Mouse (Mus musculus) layer of hippocampus, postnatal 14 days (tissue): Measurements from ENCODE around the gene Slc25a17. TPM values are rescaled to one million over a fixed set of nuclear protein-coding genes. Genes with fewer than 3 reads are reported as not detected.
A peak's percentile ranks its signal among the peaks of the same experiment; 100 is the strongest.

Experiments
- DNase-seq, 2 experiments: peaks; one replicate each; pipeline ENCODE4 v3.0.0; 2021 to 2022; ENCODE audit warnings: low spot score in 2 of 2, mixed read lengths in 1 of 2
- total RNA-seq, 2 experiments: library from RNA; stranded (reverse); gene quantifications; 2 replicates each; pipeline ENCODE4 v1.2.3; 2021

The Slc25a17 gene
- total RNA-seq, 2 experiments from 2014 or later = 57.6 to 63.6 TPM

GRCm38 (mm10) chr15:81356946-81357345 is 3.7 kb downstream of the Slc25a17 start:
- DNase-seq = no peak

GRCm38 (mm10) chr15:81355146-81355761 is 5.4 kb downstream of the Slc25a17 start:
- DNase-seq = no peak

GRCm38 (mm10) chr15:81352638-81353037 is 8.0 kb downstream of the Slc25a17 start:
- DNase-seq = no peak

- DNase-seq = no peak
These were observed 10.2 kb downstream of the Slc25a17 start for GRCm38 (mm10) chr15:81350401-81350800.

- DNase-seq = no peak
These were observed 12.2 kb downstream of the Slc25a17 start for GRCm38 (mm10) chr15:81348366-81348765.

GRCm38 (mm10) chr15:81347466-81347865 is 13.1 kb downstream of the Slc25a17 start:
- peak in 1 of 2 experiments; percentile 66 for DNase-seq

- DNase-seq = no peak
These were observed 19.2 kb downstream of the Slc25a17 start for GRCm38 (mm10) chr15:81341426-81341825.

- DNase-seq = no peak
These were observed 21.5 kb downstream of the Slc25a17 start for GRCm38 (mm10) chr15:81339158-81339557.

GRCm38 (mm10) chr15:81336466-81336865 is 24.1 kb downstream of the Slc25a17 start:
- no peak for DNase-seq

- no peak for DNase-seq
These were observed 28.1 kb downstream of the Slc25a17 start for GRCm38 (mm10) chr15:81332517-81332916.

- DNase-seq = no peak
These were observed 29.7 kb downstream of the Slc25a17 start for GRCm38 (mm10) chr15:81330816-81331433.

GRCm38 (mm10) chr15:81329721-81330369 is 30.8 kb downstream of the Slc25a17 start:
- DNase-seq = no peak

GRCm38 (mm10) chr15:81327501-81327900 is 33.1 kb downstream of the Slc25a17 start:
- DNase-seq = no peak

- no peak for DNase-seq
These were observed 35.6 kb downstream of the Slc25a17 start for GRCm38 (mm10) chr15:81324979-81325378.

- no peak for DNase-seq
These were observed 40.5 kb downstream of the Slc25a17 start for GRCm38 (mm10) chr15:81320137-81320536.

- no peak for DNase-seq
These were observed 41.1 kb downstream of the Slc25a17 start for GRCm38 (mm10) chr15:81319462-81319861.

GRCm38 (mm10) chr15:81313928-81314327 is 46.7 kb downstream of the Slc25a17 start:
- DNase-seq = no peak

GRCm38 (mm10) chr15:81311026-81311425 is 49.6 kb downstream of the Slc25a17 start:
- DNase-seq = no peak

- no peak for DNase-seq
These were observed 50.3 kb downstream of the Slc25a17 start for GRCm38 (mm10) chr15:81310353-81310752.

- no peak for DNase-seq
These were observed 52.6 kb downstream of the Slc25a17 start for GRCm38 (mm10) chr15:81308038-81308437.

- DNase-seq = no peak
These were observed 54.1 kb downstream of the Slc25a17 start for GRCm38 (mm10) chr15:81306501-81306900.

GRCm38 (mm10) chr15:81305035-81305434 is 55.6 kb downstream of the Slc25a17 start:
- DNase-seq = peak in 1 of 2 experiments; percentile 32
